Mouse (Mus musculus): ENCODE measurements around the gene Lingo3. TPM values are rescaled to one million over a fixed set of nuclear protein-coding genes. Genes with fewer than 3 reads are reported as not detected.

Lingo3 gene
- polyA plus RNA-seq, 1 experiment from 2014 or later = 0.61 TPM

DNA sequence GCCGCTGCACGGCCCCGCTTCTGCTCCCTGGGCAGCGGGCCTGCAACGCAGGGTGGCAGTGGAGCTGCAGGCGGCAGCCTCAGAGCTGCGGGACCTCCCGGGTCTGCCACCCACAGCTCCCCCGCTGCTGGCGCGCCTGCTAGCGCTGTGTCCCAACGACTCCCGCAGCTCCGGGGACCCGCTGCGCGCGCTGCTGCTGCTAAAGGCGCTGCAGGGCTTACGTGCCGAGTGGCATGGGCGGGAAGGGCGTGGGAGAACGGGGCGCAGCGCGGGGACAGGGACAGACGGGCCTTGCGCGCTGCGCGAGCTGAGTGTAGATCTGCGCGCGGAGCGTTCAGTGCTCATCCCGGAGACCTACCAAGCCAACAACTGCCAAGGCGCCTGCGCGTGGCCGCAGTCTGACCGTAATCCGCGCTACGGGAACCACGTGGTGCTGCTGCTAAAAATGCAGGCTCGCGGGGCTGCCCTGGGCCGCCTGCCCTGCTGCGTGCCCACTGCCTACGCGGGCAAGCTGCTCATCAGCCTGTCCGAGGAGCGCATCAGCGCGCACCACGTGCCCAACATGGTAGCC lies 36.7 kb downstream of the Lingo3 start:
- H3K9ac ChIP-seq (ENCODE audit: low read depth, low read length) = peak overlapping the region; percentile 65; the same call in 1 of the 2 replicates
- ATAC-seq (replicated peaks; ENCODE audit: low FRiP score, low read depth) (peak; percentile 50), DNase-seq (ENCODE audit: low spot score) (peak; percentile 77)
- H3K27me3 ChIP-seq (ENCODE audit: insufficient read depth, low read length) = no peaks in the 10 kb centered on the region
- H3K9me3 ChIP-seq (replicated peaks; ENCODE audit: low read length) = no peaks in the 10 kb centered on the region
- H3K36me3 ChIP-seq (ENCODE audit: insufficient read depth, low read length) = peaks cover 27% of the 10 kb centered on the region
- peak overlapping the region; percentile 89 for H3K4me2 ChIP-seq (ENCODE audit: low read length)
- peak; percentile 25; the same call in 1 of the 2 replicates for TF ChIP-seq CTCF (IDR thresholded peaks at IDR 0.05; ENCODE audit: low read depth)
- under 1% methylated on average over 57 of the region's 58 CpGs for WGBS
- H3K4me1 ChIP-seq (replicated peaks; ENCODE audit: insufficient read depth, low read length) = peaks cover 34% of the 10 kb centered on the region
- H3K27ac ChIP-seq = peak overlapping the region; percentile 56
- peak overlapping the region; percentile 36 for H3K4me3 ChIP-seq (replicated peaks; ENCODE audit: low read depth, low read length)

DNA sequence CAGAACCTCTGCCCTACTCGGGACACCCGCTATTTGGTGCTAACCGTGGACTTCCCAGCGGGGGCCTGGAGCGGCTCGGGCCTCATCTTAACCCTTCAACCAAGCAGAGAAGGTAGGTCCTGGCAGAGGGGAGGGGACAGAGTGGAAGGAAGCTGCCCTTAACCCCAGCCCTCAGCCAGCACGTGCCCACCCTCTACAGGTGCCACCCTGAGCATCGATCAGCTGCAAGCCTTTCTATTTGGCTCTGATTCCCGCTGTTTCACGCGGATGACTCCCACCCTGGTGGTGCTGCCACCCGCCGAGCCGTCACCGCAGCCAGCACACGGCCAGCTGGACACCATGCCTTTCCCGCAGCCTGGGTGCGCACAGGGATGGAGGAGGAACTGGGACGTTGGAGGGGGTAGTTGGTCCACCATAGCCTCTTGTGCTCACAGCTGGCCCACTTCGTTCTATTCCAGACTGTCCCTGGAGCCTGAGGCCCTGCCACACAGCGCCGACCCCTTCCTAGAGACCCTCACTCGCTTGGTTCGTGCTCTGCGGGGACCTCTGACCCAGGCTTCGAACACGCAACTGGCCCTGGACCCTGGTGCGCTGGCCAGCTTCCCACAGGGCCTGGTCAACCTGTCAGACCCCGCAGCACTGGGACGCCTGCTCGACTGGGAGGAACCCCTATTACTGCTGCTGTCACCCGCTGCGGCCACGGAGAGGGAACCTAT lies 37.3 kb downstream of the Lingo3 start:
- Histone ChIP-seq H3K4me3 (replicated peaks; ENCODE audit: low read depth, low read length) (peak overlapping the region; percentile 36), H3K27ac (0 out of 2 replicates have a peak overlapping the region, but pooled peaks have one; percentile 56), H3K9ac (ENCODE audit: low read depth, low read length) (peak overlapping the region; percentile 65; the same call in 1 of the 2 replicates), H3K36me3 (ENCODE audit: insufficient read depth, low read length) (peaks cover 30% of the 10 kb centered on the region), H3K4me2 (ENCODE audit: low read length) (peak overlapping the region; percentile 89), H3K4me1 (replicated peaks; ENCODE audit: insufficient read depth, low read length) (peaks cover 34% of the 10 kb centered on the region), H3K9me3 (replicated peaks; ENCODE audit: low read length) (no peaks in the 10 kb centered on the region), H3K27me3 (ENCODE audit: insufficient read depth, low read length) (no peaks in the 10 kb centered on the region)
- DNase-seq (ENCODE audit: low spot score) = no peak
- 44% methylated on average over 34 of the region's 34 CpGs for WGBS
- TF ChIP-seq CTCF (IDR thresholded peaks at IDR 0.05; ENCODE audit: low read depth) = no peak
- no peak for ATAC-seq (replicated peaks; ENCODE audit: low FRiP score, low read depth)

DNA sequence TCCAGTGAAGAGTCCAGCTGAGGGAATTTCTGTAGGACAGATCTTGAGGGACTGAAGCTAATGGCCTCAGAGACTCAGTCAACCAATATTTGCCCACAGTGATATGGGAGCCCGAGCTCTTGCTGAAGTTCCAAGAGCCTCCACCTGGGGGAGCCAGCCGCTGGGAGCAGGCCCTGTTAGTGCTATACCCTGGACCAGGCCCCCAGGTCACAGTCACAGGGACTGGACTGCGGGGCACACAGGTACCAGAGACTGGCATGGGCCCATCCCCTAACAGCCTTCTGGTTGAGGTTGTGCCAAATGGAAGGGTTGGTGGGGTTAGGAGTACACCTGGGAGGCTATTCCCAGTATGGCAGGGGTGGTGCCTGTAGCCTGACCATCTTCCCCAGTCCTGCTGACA lies 37.9 kb downstream of the Lingo3 start:
- 18% methylated on average over 3 of the region's 3 CpGs for WGBS
- Histone ChIP-seq H3K4me2 (ENCODE audit: low read length) (no peak overlapping the region), H3K4me3 (replicated peaks; ENCODE audit: low read depth, low read length) (no peak overlapping the region), H3K9ac (ENCODE audit: low read depth, low read length) (no peak overlapping the region), H3K27me3 (ENCODE audit: insufficient read depth, low read length) (no peaks in the 10 kb centered on the region), H3K36me3 (ENCODE audit: insufficient read depth, low read length) (peaks cover 30% of the 10 kb centered on the region), H3K9me3 (replicated peaks; ENCODE audit: low read length) (no peaks in the 10 kb centered on the region), H3K4me1 (replicated peaks; ENCODE audit: insufficient read depth, low read length) (peaks cover 34% of the 10 kb centered on the region), H3K27ac (no peak overlapping the region)
- TF ChIP-seq CTCF (IDR thresholded peaks at IDR 0.05; ENCODE audit: low read depth) = peak; percentile 80
- DNase-seq (ENCODE audit: low spot score) (peak; percentile 74), ATAC-seq (replicated peaks; ENCODE audit: low FRiP score, low read depth) (peak; percentile 42)

DNA sequence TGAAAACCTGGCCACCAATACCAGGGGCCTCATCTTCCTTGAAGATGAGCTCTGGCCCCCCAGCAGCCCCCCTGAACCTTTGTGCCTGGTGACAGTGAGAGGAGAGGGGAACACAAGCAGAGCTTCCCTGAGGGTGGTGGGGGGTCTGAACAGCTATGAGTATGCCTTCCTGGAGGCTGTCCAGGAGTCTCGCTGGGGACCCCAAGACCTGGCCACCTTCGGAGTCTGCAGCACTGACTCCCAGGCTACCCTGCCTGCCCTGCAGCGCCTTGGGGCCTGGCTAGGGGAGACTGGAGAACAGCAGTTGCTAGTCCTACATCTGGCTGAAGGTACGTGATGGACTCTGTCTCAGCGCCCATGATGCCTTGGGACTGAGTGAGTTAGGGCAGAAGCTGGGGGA lies 38.5 kb downstream of the Lingo3 start:
- no peak for TF ChIP-seq CTCF (IDR thresholded peaks at IDR 0.05; ENCODE audit: low read depth)
- no peak for DNase-seq (ENCODE audit: low spot score)
- no peak for ATAC-seq (replicated peaks; ENCODE audit: low FRiP score, low read depth)
- 79% methylated on average over 5 of the region's 5 CpGs for WGBS
- H3K4me2 ChIP-seq (ENCODE audit: low read length) = no peak overlapping the region
- H3K9me3 ChIP-seq (replicated peaks; ENCODE audit: low read length) = no peaks in the 10 kb centered on the region
- no peak overlapping the region for H3K27ac ChIP-seq
- no peaks in the 10 kb centered on the region for H3K27me3 ChIP-seq (ENCODE audit: insufficient read depth, low read length)
- no peak overlapping the region for H3K9ac ChIP-seq (ENCODE audit: low read depth, low read length)
- H3K4me3 ChIP-seq (replicated peaks; ENCODE audit: low read depth, low read length) = no peak overlapping the region
- peaks cover 33% of the 10 kb centered on the region for H3K4me1 ChIP-seq (replicated peaks; ENCODE audit: insufficient read depth, low read length)
- H3K36me3 ChIP-seq (ENCODE audit: insufficient read depth, low read length) = peaks cover 33% of the 10 kb centered on the region

DNA sequence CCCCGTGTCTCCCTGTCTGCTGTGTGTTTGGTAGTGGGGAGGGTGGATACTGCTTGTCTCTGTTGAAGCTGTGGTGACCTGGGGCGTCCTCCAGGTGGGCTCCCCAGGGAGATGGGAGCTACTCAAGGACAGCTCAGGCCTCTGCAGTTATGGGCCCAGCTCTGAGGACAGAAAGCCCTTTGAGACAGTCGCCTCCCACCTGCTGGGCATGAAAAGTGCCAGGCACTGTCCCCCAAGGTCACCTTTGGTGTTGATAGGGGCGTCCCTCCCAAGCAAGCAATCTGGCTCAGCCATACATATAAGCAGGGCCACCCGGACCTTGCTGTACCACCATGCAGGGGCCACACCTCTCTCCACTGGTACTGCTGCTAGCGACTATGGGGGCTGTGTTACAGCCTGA lies 38.9 kb downstream of the Lingo3 start, which contains the start of gene Amh:
Gene Amh, plus strand, starts transcription at position 328 of the 400 bp plus-strand sequence.
- H3K4me1 ChIP-seq (replicated peaks; ENCODE audit: insufficient read depth, low read length) = peaks cover 29% of the 10 kb centered on the region
- TF ChIP-seq CTCF (IDR thresholded peaks at IDR 0.05; ENCODE audit: low read depth) = no peak
- H3K4me2 ChIP-seq (ENCODE audit: low read length) = no peak within 1 kb of the TSS
- H3K4me3 ChIP-seq (replicated peaks; ENCODE audit: low read depth, low read length) = no peak within 1 kb of the TSS
- H3K36me3 ChIP-seq (ENCODE audit: insufficient read depth, low read length) = peaks cover 33% of the 10 kb centered on the region
- no peak within 1 kb of the TSS for H3K9ac ChIP-seq (ENCODE audit: low read depth, low read length)
- ATAC-seq (replicated peaks; ENCODE audit: low FRiP score, low read depth) (no peak), DNase-seq (ENCODE audit: low spot score) (no peak)
- H3K9me3 ChIP-seq (replicated peaks; ENCODE audit: low read length) = no peaks in the 10 kb centered on the region
- 69% methylated on average over 6 of the region's 6 CpGs for WGBS
- H3K27me3 ChIP-seq (ENCODE audit: insufficient read depth, low read length) = no peaks in the 10 kb centered on the region
- H3K27ac ChIP-seq = no peak within 1 kb of the TSS

DNA sequence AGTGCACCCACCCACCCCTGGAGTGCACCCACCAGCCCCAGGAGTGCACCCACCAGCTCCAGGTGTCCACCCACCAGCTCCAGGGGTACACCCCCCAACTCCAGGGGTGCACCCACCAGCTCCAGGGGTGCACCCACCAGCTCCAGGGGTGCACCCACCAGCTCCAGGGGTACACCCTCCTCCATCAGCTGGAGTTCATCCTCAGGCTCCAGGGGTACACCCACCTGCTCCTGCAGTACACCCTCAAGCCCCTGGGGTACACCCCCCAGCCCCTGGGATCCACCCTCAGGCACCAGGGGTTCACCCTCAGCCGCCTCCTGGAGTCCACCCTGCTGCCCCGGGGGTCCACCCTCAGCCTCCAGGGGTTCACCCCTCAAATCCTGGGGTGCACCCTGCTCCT lies 39.5 kb downstream of the Lingo3 start:
- H3K4me1 ChIP-seq (replicated peaks; ENCODE audit: insufficient read depth, low read length) = peaks cover 29% of the 10 kb centered on the region
- 100% methylated on average over 2 of the region's 2 CpGs for WGBS
- H3K9ac ChIP-seq (ENCODE audit: low read depth, low read length) = no peak overlapping the region
- ATAC-seq (replicated peaks; ENCODE audit: low FRiP score, low read depth) (no peak), DNase-seq (ENCODE audit: low spot score) (no peak)
- no peak overlapping the region for H3K4me2 ChIP-seq (ENCODE audit: low read length)
- no peaks in the 10 kb centered on the region for H3K9me3 ChIP-seq (replicated peaks; ENCODE audit: low read length)
- H3K27me3 ChIP-seq (ENCODE audit: insufficient read depth, low read length) = no peaks in the 10 kb centered on the region
- H3K4me3 ChIP-seq (replicated peaks; ENCODE audit: low read depth, low read length) = no peak overlapping the region
- no peak for TF ChIP-seq CTCF (IDR thresholded peaks at IDR 0.05; ENCODE audit: low read depth)
- peaks cover 33% of the 10 kb centered on the region for H3K36me3 ChIP-seq (ENCODE audit: insufficient read depth, low read length)
- H3K27ac ChIP-seq = no peak overlapping the region
